Mouse (Mus musculus) lung, embryonic 14.5 days (tissue): ENCODE measurements around the gene Apbb1ip. TPM values are rescaled to one million over a fixed set of nuclear protein-coding genes. Genes with fewer than 3 reads are reported as not detected.

ENCODE experiments used
- ATAC-seq: fragments of 200-750 bp; cut with Nextera tagmentation; 2 replicates; pipeline ENCODE4 v1.8.0; 2017; ENCODE audit warnings: mild to moderate bottlenecking, moderate TSS enrichment, moderate library complexity; ENCODE audit not compliant: insufficient read depth
- DNase-seq: peaks from one replicate; pipeline ENCODE4 v3.0.0-alpha.2; 2015
- H3K27ac ChIP-seq: fragments of 300-500 bp; sonication (generic); 2 replicates; pipeline ENCODE4 v1.5.1; 2014; ENCODE audit warnings: low read depth, mild to moderate bottlenecking, moderate library complexity
- H3K27me3 ChIP-seq: fragments of 300-500 bp; sonication (generic); 2 replicates; pipeline ENCODE4 v1.6.1; 2014; ENCODE audit warnings: low read length, control low read depth; ENCODE audit not compliant: insufficient read depth
- H3K36me3 ChIP-seq: fragments of 300-500 bp; sonication (generic); 2 replicates; pipeline ENCODE4 v1.6.1; 2014; ENCODE audit warnings: control low read depth; ENCODE audit not compliant: insufficient read depth
- H3K4me1 ChIP-seq: fragments of 300-500 bp; sonication (generic); 2 replicates; pipeline ENCODE4 v1.6.1; 2014; ENCODE audit warnings: antibody characterized with exemption, control low read depth; ENCODE audit not compliant: insufficient read depth
- H3K4me2 ChIP-seq: fragments of 300-500 bp; sonication (generic); 2 replicates; pipeline ENCODE4 v1.6.1; 2014; ENCODE audit warnings: mild to moderate bottlenecking
- H3K4me3 ChIP-seq: fragments of 300-500 bp; sonication (generic); 2 replicates; pipeline ENCODE4 v1.5.1; 2014; ENCODE audit warnings: low read depth, low read length
- H3K9ac ChIP-seq: fragments of 300-500 bp; sonication (generic); 2 replicates; pipeline ENCODE4 v1.6.1; 2014
- H3K9me3 ChIP-seq: fragments of 300-500 bp; sonication (generic); 2 replicates; pipeline ENCODE4 v1.6.1; 2016; ENCODE audit warnings: low read depth, low read length, control low read depth
- CTCF ChIP-seq: IDR thresholded peaks from 2 replicates; pipeline ENCODE4 v1.5.1; 2016; ENCODE audit warnings: antibody characterized with exemption, low read depth
- WGBS: fragments of 180-500 bp; shearing (Covaris S2); extraction: QIAGEN DNeasy Blood & Tissue Kit; methylation state at CpG from one replicate; pipeline ENCODE4 v1.1.7; 2014; 5-methylcytosine and 5-hydroxymethylcytosine counted together
- polyA plus RNA-seq: library from polyadenylated mRNA; unstranded; fragments of >200 nt; fragmentation: Nextera tagmentation; extraction: Ambion mirVana; gene quantifications from 2 replicates; pipeline ENCODE4 v1.2.1, GENCODE M21; 2014

Apbb1ip gene
- polyA plus RNA-seq, 1 experiment from 2014 or later, result 1.0 TPM

DNA sequence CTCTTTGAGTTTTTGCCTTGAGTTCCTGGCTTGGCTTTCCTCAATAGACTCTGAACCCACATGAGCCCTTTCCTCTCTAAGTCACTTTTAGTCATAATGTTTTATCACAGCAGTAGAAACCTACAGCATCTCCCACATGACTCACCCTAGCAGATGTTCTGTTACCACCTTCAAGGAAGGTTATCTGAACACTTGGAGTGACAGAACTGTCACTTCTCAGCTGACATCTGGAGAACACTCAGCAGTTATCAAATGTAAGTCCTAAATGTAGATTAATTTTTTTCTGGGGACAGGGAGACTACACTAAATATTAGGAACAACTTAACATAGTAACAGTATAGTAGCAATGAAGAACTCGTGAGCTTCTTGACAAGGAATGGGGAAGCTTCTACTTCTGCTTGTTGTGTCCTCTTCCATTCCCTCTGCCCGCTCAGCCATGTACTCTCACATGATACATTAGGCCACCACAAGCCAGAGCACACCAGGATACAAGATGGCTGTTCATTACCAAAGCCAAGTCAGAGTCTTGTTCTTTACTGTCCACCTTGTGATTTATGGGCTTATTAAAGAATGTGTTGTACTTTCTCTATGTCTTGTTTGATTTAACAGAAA, 25.6 kb downstream of the Apbb1ip start:
- no peak for TF ChIP-seq CTCF
- no peak overlapping the region for H3K9ac ChIP-seq
- no peak for ATAC-seq

GRCm38 (mm10) chr2:22805589-22805988, 31.7 kb downstream of the Apbb1ip start:
- no peak overlapping the region for H3K27ac ChIP-seq
- H3K4me1 ChIP-seq, result no peaks in the 10 kb centered on the region
- DNase-seq (no peak), ATAC-seq (no peak)
- H3K9me3 ChIP-seq, result no peaks in the 10 kb centered on the region
- H3K36me3 ChIP-seq, result no peaks in the 10 kb centered on the region
- TF ChIP-seq CTCF, result no peak
- no peaks in the 10 kb centered on the region for H3K27me3 ChIP-seq
- no peak overlapping the region for H3K9ac ChIP-seq
- H3K4me3 ChIP-seq, result no peak overlapping the region
- H3K4me2 ChIP-seq, result no peak overlapping the region
- WGBS, result 71% methylated on average over 2 of the region's 2 CpGs

More for the DNA sequence above, 25.6 kb downstream of the Apbb1ip start:
- no peak for DNase-seq
- Histone ChIP-seq H3K27ac (no peak overlapping the region), H3K27me3 (no peaks in the 10 kb centered on the region), H3K4me1 (no peaks in the 10 kb centered on the region), H3K4me2 (no peak overlapping the region), H3K9me3 (peaks cover 3% of the 10 kb centered on the region; the same call in 1 of the 2 replicates), H3K4me3 (no peak overlapping the region), H3K36me3 (no peaks in the 10 kb centered on the region)
- WGBS, result 66% methylated on average over 2 of the region's 2 CpGs

GRCm38 (mm10) chr2:22806576-22806975, 32.7 kb downstream of the Apbb1ip start:
- no peak for ATAC-seq

GRCm38 (mm10) chr2:22807312-22807711, 33.4 kb downstream of the Apbb1ip start:
- DNase-seq (no peak), ATAC-seq (no peak)
- Histone ChIP-seq H3K9ac (no peak overlapping the region), H3K27me3 (no peaks in the 10 kb centered on the region), H3K4me1 (no peaks in the 10 kb centered on the region), H3K9me3 (no peaks in the 10 kb centered on the region), H3K4me2 (no peak overlapping the region), H3K36me3 (no peaks in the 10 kb centered on the region), H3K27ac (no peak overlapping the region), H3K4me3 (no peak overlapping the region)
- 26% methylated on average over 1 of the region's 1 CpGs for WGBS
- TF ChIP-seq CTCF, result no peak

More at GRCm38 (mm10) chr2:22806576-22806975, 32.7 kb downstream of the Apbb1ip start:
- no peak for DNase-seq
- no peak for TF ChIP-seq CTCF
- Histone ChIP-seq H3K9ac (no peak overlapping the region), H3K27me3 (no peaks in the 10 kb centered on the region), H3K27ac (no peak overlapping the region), H3K4me2 (no peak overlapping the region), H3K36me3 (no peaks in the 10 kb centered on the region), H3K4me1 (no peaks in the 10 kb centered on the region), H3K9me3 (no peaks in the 10 kb centered on the region), H3K4me3 (no peak overlapping the region)
- WGBS, result 89% methylated on average over 1 of the region's 1 CpGs

GRCm38 (mm10) chr2:22810851-22811250, 37.0 kb downstream of the Apbb1ip start:
- DNase-seq, result no peak
- 89% methylated on average over 4 of the region's 4 CpGs for WGBS

GRCm38 (mm10) chr2:22811466-22811865, 37.6 kb downstream of the Apbb1ip start:
- Histone ChIP-seq H3K27ac (no peak overlapping the region), H3K9ac (no peak overlapping the region), H3K4me2 (no peak overlapping the region), H3K9me3 (no peaks in the 10 kb centered on the region), H3K4me3 (no peak overlapping the region), H3K36me3 (no peaks in the 10 kb centered on the region), H3K4me1 (no peaks in the 10 kb centered on the region), H3K27me3 (no peaks in the 10 kb centered on the region)
- WGBS, result 85% methylated on average over 8 of the region's 8 CpGs
- TF ChIP-seq CTCF, result no peak
- DNase-seq (no peak), ATAC-seq (no peak)

More at GRCm38 (mm10) chr2:22810851-22811250, 37.0 kb downstream of the Apbb1ip start:
- no peak for ATAC-seq
- Histone ChIP-seq H3K4me2 (no peak overlapping the region), H3K4me3 (no peak overlapping the region), H3K36me3 (no peaks in the 10 kb centered on the region), H3K4me1 (no peaks in the 10 kb centered on the region), H3K9me3 (no peaks in the 10 kb centered on the region), H3K27me3 (no peaks in the 10 kb centered on the region), H3K9ac (no peak overlapping the region), H3K27ac (no peak overlapping the region)
- no peak for TF ChIP-seq CTCF

DNA sequence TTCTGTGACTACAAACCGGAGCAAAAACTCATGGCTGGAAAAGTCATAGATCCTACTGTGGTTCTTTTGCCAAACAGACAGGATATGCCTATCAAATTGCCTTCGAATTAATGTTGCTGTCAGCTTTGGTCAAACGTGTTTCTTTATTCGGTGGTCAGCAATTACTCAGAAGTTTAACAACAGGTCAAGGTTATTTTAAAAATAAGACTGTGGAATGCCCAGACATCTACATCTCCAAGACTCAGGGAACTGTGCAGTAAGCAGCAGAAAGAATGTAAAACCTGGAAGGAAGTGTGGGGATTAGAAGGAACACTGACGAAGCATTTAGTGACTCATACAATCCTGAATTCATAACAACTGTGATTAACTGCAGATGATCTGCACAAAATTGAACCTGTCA, 40.0 kb downstream of the Apbb1ip start:
- 66% methylated on average over 5 of the region's 5 CpGs for WGBS
- H3K27ac ChIP-seq, result no peak overlapping the region
- ATAC-seq, result no peak
- H3K9me3 ChIP-seq, result no peaks in the 10 kb centered on the region
- H3K4me3 ChIP-seq, result no peak overlapping the region
- no peaks in the 10 kb centered on the region for H3K36me3 ChIP-seq
- no peak overlapping the region for H3K4me2 ChIP-seq
- no peak for TF ChIP-seq CTCF
- H3K9ac ChIP-seq, result no peak overlapping the region
- no peaks in the 10 kb centered on the region for H3K4me1 ChIP-seq
- DNase-seq, result no peak
- H3K27me3 ChIP-seq, result no peaks in the 10 kb centered on the region
